Mouse (Mus musculus) spleen, adult 2 months (tissue): ENCODE measurements around the gene Psmb5. TPM values are rescaled to one million over a fixed set of nuclear protein-coding genes. Genes with fewer than 3 reads are reported as not detected.

Source experiments
- DNase-seq, 2 experiments: peaks; one replicate each; pipeline versions ENCODE4 v3.0.0 to v3.0.0-alpha.2; 2012 to 2021; ENCODE audit warnings: low spot score in 2 of 2, low read depth in 1 of 2
- H3K27ac ChIP-seq: fragments of 200-500 bp; 2 replicates; pipeline ENCODE4 v1.5.1; 2012; ENCODE audit warnings: low read length, inconsistent platforms; ENCODE audit not compliant: insufficient read depth
- H3K27me3 ChIP-seq: fragments of 200-500 bp; 2 replicates; pipeline ENCODE4 v1.6.1; 2012; ENCODE audit warnings: mild to moderate bottlenecking, moderate library complexity, low read length, inconsistent platforms; ENCODE audit not compliant: control insufficient read depth, insufficient read depth
- H3K36me3 ChIP-seq: fragments of 200-500 bp; 2 replicates; pipeline ENCODE4 v1.6.1; 2012; ENCODE audit warnings: mild to moderate bottlenecking, low read length, inconsistent platforms; ENCODE audit not compliant: control insufficient read depth, insufficient read depth
- H3K4me1 ChIP-seq: fragments of 200-500 bp; 2 replicates; pipeline ENCODE4 v1.6.1; 2011; ENCODE audit warnings: inconsistent platforms; ENCODE audit not compliant: control insufficient read depth, insufficient read depth, insufficient read length
- H3K4me3 ChIP-seq: fragments of 200-500 bp; 2 replicates; pipeline ENCODE4 v1.5.1; 2011; ENCODE audit warnings: mild to moderate bottlenecking, inconsistent platforms; ENCODE audit not compliant: insufficient read depth, insufficient read length; ENCODE audit errors: extremely low read depth
- CTCF ChIP-seq: fragments of 200-500 bp; IDR thresholded peaks from 2 replicates; pipeline ENCODE4 v1.5.1; 2011; ENCODE audit warnings: mild to moderate bottlenecking, inconsistent platforms; ENCODE audit not compliant: insufficient read depth, insufficient read length, insufficient replicate concordance; ENCODE audit errors: extremely low read depth
- POLR2A ChIP-seq: fragments of 200-500 bp; IDR thresholded peaks from 2 replicates; pipeline ENCODE4 v1.6.1; 2011; ENCODE audit warnings: low read depth, low read length, inconsistent platforms
- WGBS: fragments of 180-500 bp; shearing (Covaris S2); methylation state at CpG from one replicate; pipeline ENCODE4 v1.1.7; 2018; 5-methylcytosine and 5-hydroxymethylcytosine counted together
- polyA plus RNA-seq: library from polyadenylated mRNA; depleted of rRNA; stranded (reverse); fragments of >200 nt; gene quantifications from 2 replicates; pipeline ENCODE4 v1.2.3, GENCODE M21; 2012; rRNA removed

Gene Psmb5
- 82.5 and 102 TPM in 2 replicates for polyA plus RNA-seq

DNA sequence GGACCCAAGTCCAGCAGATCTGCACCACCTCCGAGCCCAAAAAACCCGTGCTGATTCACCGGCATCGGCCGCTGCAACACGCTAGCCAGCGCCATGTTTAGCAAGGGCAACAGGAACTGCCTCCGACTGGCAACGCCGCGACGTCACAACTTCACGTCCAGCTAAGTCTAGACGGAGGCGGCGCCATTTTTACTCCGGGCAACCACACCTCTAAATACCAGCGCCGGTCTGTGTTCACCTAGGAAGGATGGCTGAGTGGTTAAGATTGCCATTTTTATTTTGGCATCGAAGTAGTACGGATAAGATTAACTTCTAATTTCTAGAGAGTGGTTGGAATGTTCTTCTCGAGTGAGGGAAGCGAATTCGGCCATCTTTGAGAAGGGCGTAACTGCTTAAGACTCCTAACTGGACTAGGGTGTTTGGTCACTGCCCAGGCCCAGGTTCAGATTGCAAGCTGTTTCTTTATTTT, at the start of gene Psmb5:
Psmb5 (minus strand) TSS at position 126 of the 469 bp plus-strand sequence.
- peak within 1 kb of the TSS; percentile 37 for H3K27ac ChIP-seq
- H3K4me1 ChIP-seq = no peaks in the 10 kb centered on the region
- WGBS = 2% methylated on average over 25 of the region's 25 CpGs
- H3K27me3 ChIP-seq = no peaks in the 10 kb centered on the region
- H3K4me3 ChIP-seq = peak within 1 kb of the TSS; percentile 89
- peaks cover 4% of the 10 kb centered on the region; the same call in 1 of the 2 replicates for H3K36me3 ChIP-seq
- TF ChIP-seq POLR2A (peak; percentile 27; the same call in 1 of the 2 replicates), CTCF (no peak)
- peak; percentile 81 for DNase-seq

DNA sequence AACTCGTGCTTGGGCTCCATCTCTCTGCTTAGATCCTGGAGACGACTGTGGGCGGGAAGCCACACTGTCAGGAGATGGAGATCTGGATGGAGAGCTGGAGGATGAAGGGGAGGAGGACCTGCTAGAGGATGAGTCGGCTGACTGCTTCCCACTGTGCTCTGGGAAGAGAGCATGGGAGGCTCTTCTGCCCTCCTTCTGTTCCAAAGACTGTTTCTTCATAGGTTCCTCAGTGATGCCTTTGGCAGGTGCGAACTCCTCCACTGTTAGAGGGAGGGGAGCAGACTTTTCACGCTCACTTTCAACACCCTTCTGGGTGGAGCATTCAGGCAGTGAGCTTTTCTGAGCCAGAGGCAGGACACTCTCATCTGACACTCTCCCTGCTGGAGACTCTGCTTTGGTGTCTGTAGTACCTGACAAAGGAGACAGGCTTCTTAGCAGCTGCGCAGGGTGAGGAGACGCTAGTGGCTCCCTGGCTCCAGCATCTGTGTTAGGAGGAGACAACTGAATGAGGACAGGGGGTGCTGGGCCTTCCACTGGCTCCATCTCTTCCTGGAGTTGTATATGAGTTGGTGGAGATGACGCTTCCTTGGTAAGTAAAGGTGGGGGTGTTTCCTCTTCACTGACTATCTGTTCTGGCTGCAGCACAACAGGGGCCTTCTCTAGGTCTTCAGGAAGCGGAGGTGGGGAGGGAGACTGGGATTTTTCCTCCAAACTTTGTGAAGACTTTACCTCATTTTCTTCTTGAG, 46.8 kb upstream of the Psmb5 start:
- no peaks in the 10 kb centered on the region for H3K27me3 ChIP-seq
- 97% methylated on average over 10 of the region's 10 CpGs for WGBS
- DNase-seq = no peak
- H3K27ac ChIP-seq = no peak overlapping the region
- no peak overlapping the region for H3K4me3 ChIP-seq
- H3K36me3 ChIP-seq = peaks cover 49% of the 10 kb centered on the region
- H3K4me1 ChIP-seq = no peaks in the 10 kb centered on the region
- TF ChIP-seq CTCF = no peak
- no peak for TF ChIP-seq POLR2A

DNA sequence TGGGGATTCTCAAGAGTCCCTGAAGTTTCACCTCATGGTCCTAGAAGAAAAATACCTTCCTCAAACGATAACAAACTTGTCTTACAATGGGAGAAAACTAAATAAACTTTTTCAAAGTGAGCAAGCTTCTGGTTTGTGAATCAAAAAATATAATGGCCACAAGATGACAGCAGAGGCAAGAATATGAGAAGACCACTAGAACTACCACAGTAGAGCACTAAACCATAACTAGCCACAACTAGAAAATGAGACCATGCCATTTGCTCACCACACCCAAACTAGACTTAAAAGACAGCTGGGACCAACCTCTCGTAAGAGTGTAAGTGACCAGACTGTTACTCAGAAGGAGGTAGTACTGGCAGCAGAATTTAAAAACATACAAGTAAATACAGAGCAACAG, 42.2 kb upstream of the Psmb5 start:
- WGBS = 91% methylated on average over 2 of the region's 2 CpGs
- no peaks in the 10 kb centered on the region for H3K4me1 ChIP-seq
- H3K4me3 ChIP-seq = no peak overlapping the region
- no peaks in the 10 kb centered on the region for H3K27me3 ChIP-seq
- peaks cover 55% of the 10 kb centered on the region for H3K36me3 ChIP-seq
- no peak for DNase-seq
- TF ChIP-seq CTCF (no peak), POLR2A (no peak)
- no peak overlapping the region for H3K27ac ChIP-seq

DNA sequence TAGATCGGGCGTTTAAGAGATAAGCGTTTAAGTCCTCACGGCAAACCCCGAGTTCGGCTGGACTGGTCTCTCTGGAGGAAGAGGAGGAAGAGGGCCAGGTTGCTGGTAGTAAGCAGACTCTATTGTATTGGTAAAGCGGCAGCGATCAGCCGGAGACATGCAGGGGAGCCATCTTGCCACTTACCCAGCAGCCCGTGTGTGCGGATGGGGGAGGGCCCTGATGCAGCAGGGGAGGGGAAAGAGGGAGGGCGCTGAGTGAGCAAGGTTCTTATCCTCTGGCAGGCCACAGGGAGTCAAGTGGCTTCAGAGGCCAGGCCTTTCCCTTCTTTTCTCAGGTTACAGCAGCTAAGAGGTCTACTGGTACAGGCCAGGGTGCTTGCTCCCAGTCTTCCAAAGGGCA, 35.7 kb upstream of the Psmb5 start:
- H3K36me3 ChIP-seq = peaks cover 33% of the 10 kb centered on the region
- peak overlapping the region; percentile 65 for H3K27ac ChIP-seq
- H3K4me3 ChIP-seq = peak overlapping the region; percentile 76
- DNase-seq = peak; percentile 41 to 79
- H3K4me1 ChIP-seq = peaks cover 8% of the 10 kb centered on the region; the same call in 1 of the 2 replicates
- no peaks in the 10 kb centered on the region for H3K27me3 ChIP-seq
- under 1% methylated on average over 11 of the region's 12 CpGs for WGBS
- TF ChIP-seq POLR2A = 0 out of 2 replicates have a peak, but pooled peaks have one; percentile 11
- TF ChIP-seq CTCF = no peak; the same call in 1 of the 2 replicates

DNA sequence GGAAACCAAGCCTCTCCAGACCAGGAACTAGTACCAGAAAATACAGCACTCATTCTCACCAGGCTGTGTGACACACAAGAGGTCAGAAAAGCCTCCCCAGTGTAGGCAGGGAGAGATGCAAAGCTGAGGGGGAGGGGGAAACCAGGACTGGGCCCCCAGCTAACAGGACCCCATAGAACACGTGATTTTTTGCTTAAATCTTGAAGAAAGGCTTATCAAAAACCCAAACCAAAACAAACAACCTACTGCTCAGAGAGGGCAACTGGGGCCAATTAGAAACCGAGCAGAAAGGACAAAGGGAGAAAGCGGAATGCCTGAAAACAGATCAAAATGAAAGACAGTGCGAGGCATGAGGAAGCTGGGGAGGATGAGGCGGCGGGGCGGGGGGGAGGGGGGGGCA, 35.0 kb upstream of the Psmb5 start:
- peak overlapping the region; percentile 76; the same call in 1 of the 2 replicates for H3K4me3 ChIP-seq
- peaks cover 8% of the 10 kb centered on the region; the same call in 1 of the 2 replicates for H3K4me1 ChIP-seq
- peaks cover 34% of the 10 kb centered on the region for H3K36me3 ChIP-seq
- H3K27me3 ChIP-seq = no peaks in the 10 kb centered on the region
- no peak overlapping the region for H3K27ac ChIP-seq
- 3% methylated on average over 7 of the region's 7 CpGs for WGBS
- no peak for TF ChIP-seq CTCF
- no peak for TF ChIP-seq POLR2A
- no peak for DNase-seq

DNA sequence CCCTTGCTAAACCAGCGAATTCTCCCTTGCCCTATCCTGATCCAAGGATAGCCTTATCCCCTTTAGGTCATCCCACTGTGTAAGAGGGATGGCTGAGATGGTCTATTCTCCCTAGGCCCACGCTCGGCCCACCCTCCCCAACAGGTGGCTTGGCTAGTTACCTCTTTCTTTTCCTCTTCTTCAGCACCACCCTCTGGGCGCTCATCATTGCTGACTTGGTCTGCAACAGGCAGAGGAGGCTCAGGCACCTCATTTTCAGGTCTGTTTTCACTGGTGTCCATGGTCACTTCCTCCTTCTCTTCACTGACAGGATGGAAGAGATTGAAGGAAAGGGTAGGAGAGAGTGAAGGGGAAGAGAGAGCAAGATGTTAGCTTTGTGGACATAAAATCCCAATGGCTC, 33.7 kb upstream of the Psmb5 start:
- no peak for DNase-seq
- Histone ChIP-seq H3K4me3 (no peak overlapping the region), H3K27ac (no peak overlapping the region), H3K36me3 (peaks cover 33% of the 10 kb centered on the region), H3K27me3 (no peaks in the 10 kb centered on the region), H3K4me1 (peaks cover 8% of the 10 kb centered on the region; the same call in 1 of the 2 replicates)
- TF ChIP-seq CTCF = no peak
- no peak for TF ChIP-seq POLR2A
- 76% methylated on average over 4 of the region's 4 CpGs for WGBS
